Mouse (Mus musculus) heart, postnatal 0 days (tissue): Measurements from ENCODE around the gene Wfdc9. TPM values are rescaled to one million over a fixed set of nuclear protein-coding genes. Genes with fewer than 3 reads are reported as not detected.

Experiments used
- ATAC-seq: fragments of 200-750 bp; cut with Nextera tagmentation; 2 replicates; pipeline ENCODE4 v1.8.0; 2017; ENCODE audit warnings: low read depth, moderate number of reproducible peaks, moderate library complexity; ENCODE audit not compliant: insufficient read depth
- DNase-seq: peaks from one replicate; pipeline ENCODE4 v3.0.0-alpha.2; 2016; ENCODE audit warnings: low spot score
- H3K27ac ChIP-seq: fragments of 300-500 bp; sonication (generic); 2 replicates; pipeline ENCODE4 v1.5.1; 2014; ENCODE audit warnings: low read depth, mild to moderate bottlenecking
- H3K27me3 ChIP-seq: fragments of 300-500 bp; sonication (generic); 2 replicates; pipeline ENCODE4 v1.6.1; 2014; ENCODE audit warnings: low read length, mixed read lengths; ENCODE audit not compliant: control insufficient read depth, insufficient read depth
- H3K36me3 ChIP-seq: fragments of 300-500 bp; sonication (generic); replicated peaks from 2 replicates; pipeline ENCODE4 v1.6.1; 2014; ENCODE audit warnings: low read length, mixed read lengths; ENCODE audit not compliant: control insufficient read depth, insufficient read depth
- H3K4me1 ChIP-seq: fragments of 300-500 bp; sonication (generic); 2 replicates; pipeline ENCODE4 v1.6.1; 2014; ENCODE audit warnings: antibody characterized with exemption; ENCODE audit not compliant: control insufficient read depth, insufficient read depth
- H3K4me2 ChIP-seq: fragments of 300-500 bp; sonication (generic); 2 replicates; pipeline ENCODE4 v1.6.1; 2014; ENCODE audit warnings: low read depth, mild to moderate bottlenecking, low read length, moderate library complexity
- H3K4me3 ChIP-seq: fragments of 300-500 bp; sonication (generic); 2 replicates; pipeline ENCODE4 v1.5.1; 2014; ENCODE audit warnings: low read depth, low read length
- H3K9ac ChIP-seq: fragments of 300-500 bp; sonication (generic); replicated peaks from 2 replicates; pipeline ENCODE4 v1.6.1; 2014; ENCODE audit warnings: low read depth, low read length, mixed read lengths
- H3K9me3 ChIP-seq: fragments of 300-500 bp; sonication (generic); replicated peaks from 2 replicates; pipeline ENCODE4 v1.6.1; 2016; ENCODE audit warnings: low read length; ENCODE audit not compliant: control insufficient read depth
- CTCF ChIP-seq: IDR thresholded peaks from 2 replicates; pipeline ENCODE4 v1.5.1; 2016; ENCODE audit warnings: antibody characterized with exemption, control low read depth, low read depth
- EP300 ChIP-seq: IDR thresholded peaks from 2 replicates; pipeline ENCODE4 v1.6.1; 2016; ENCODE audit warnings: antibody characterized with exemption, low read depth
- WGBS: fragments of 180-500 bp; shearing (Covaris S2); extraction: QIAGEN DNeasy Blood & Tissue Kit; methylation state at CpG from one replicate; pipeline ENCODE4 v1.1.7; 2014; 5-methylcytosine and 5-hydroxymethylcytosine counted together
- polyA plus RNA-seq: library from polyadenylated mRNA; unstranded; fragments of >200 nt; fragmentation: Nextera tagmentation; extraction: Ambion mirVana; gene quantifications from 2 replicates; pipeline ENCODE4 v1.2.1, GENCODE M21; 2015
- total RNA-seq: library from RNA; depleted of rRNA; stranded (reverse); fragments of >200 nt; gene quantifications from 2 replicates; pipeline ENCODE4 v1.2.3, GENCODE M21; 2014; ENCODE audit warnings: low replicate concordance

The Wfdc9 gene
- total and polyA plus RNA-seq, 2 experiments from 2014 or later: not detected

DNA sequence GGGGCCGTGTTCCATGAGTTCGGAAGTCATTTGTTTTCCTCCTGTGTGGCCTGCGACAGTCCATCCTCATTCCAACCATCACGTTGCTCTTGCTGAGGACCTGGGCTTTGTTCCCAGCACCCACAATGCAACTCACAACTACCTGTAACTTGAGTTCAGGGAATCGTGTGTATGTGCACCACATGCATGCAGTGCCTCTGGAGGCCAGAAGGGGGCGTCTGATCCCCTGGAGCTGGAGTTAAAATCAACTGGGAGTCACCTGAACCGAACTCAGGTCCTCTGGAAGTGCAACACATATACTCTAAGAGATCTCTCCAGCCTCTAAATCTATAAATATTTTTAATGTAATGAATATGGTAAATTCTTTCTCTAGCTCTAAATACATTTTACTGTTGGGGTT is 19.7 kb upstream of the Wfdc9 start:
- Histone ChIP-seq H3K27ac (no peak overlapping the region), H3K4me2 (no peak overlapping the region), H3K4me3 (no peak overlapping the region), H3K27me3 (no peaks in the 10 kb centered on the region), H3K9ac (no peak overlapping the region), H3K4me1 (no peaks in the 10 kb centered on the region), H3K9me3 (peaks cover 4% of the 10 kb centered on the region; the same call in 1 of the 2 replicates), H3K36me3 (no peaks in the 10 kb centered on the region)
- TF ChIP-seq CTCF (no peak), EP300 (no peak)
- no peak for ATAC-seq
- DNase-seq: no peak
- 78% methylated on average over 7 of the region's 7 CpGs for WGBS

DNA sequence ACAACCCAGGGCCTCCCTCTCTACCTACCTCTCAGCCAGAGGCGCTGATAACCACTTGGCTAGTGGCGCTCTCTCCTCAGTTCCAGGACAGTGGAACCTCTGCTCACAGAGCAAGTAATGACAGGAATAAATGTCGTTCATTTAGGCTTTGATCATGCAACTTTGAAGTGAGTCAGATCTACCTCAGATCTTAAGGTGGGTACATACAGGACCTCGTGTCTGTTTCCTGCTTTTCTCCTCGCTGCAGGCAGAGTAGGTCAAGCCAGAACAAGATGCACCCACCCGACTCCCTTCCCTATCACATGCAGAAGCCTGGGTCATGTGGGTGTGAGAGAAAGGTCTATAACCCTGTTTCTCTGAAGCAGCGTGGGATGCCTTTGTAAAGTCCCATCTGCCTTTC is 17.6 kb upstream of the Wfdc9 start, which contains the start of gene Wfdc11:
Gene Wfdc11, minus strand, starts transcription at position 101 of the 400 bp plus-strand sequence.
- no peak for ATAC-seq
- Histone ChIP-seq H3K27ac (no peak within 1 kb of the TSS), H3K4me2 (no peak within 1 kb of the TSS), H3K4me1 (no peaks in the 10 kb centered on the region), H3K9me3 (peaks cover 4% of the 10 kb centered on the region; the same call in 1 of the 2 replicates), H3K27me3 (no peaks in the 10 kb centered on the region), H3K36me3 (no peaks in the 10 kb centered on the region), H3K9ac (no peak within 1 kb of the TSS), H3K4me3 (no peak within 1 kb of the TSS)
- DNase-seq: no peak
- TF ChIP-seq CTCF: no peak
- TF ChIP-seq EP300: no peak
- 52% methylated on average over 7 of the region's 7 CpGs for WGBS

DNA sequence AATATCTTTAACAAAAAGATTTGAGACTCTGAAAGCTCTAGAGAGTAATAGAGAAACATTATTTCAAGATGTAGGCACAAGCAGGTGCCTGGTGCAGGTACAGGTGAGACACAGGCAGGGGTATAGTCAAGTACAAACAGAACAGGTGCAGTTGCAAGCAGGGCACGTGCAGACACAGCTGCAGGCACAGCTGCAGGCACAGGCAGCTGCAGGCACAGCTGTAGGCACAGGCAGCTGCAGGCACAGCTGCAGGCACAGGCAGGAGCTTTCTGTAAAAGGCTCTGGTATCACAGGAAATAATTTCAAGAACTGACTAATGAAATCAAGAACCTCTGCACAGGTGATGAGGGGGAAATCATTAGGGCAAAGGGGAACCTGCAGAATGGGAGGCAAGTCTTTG is 14.6 kb upstream of the Wfdc9 start:
- H3K27me3 ChIP-seq: no peaks in the 10 kb centered on the region
- H3K4me3 ChIP-seq: no peak overlapping the region
- no peaks in the 10 kb centered on the region for H3K4me1 ChIP-seq
- H3K36me3 ChIP-seq: no peaks in the 10 kb centered on the region
- 14% methylated on average over 1 of the region's 1 CpGs for WGBS
- H3K4me2 ChIP-seq: no peak overlapping the region
- no peak for TF ChIP-seq CTCF
- TF ChIP-seq EP300: no peak
- peaks cover under 1% of the 10 kb centered on the region; the same call in 1 of the 2 replicates for H3K9me3 ChIP-seq
- DNase-seq: no peak
- no peak overlapping the region for H3K9ac ChIP-seq
- no peak for ATAC-seq
- H3K27ac ChIP-seq: no peak overlapping the region

DNA sequence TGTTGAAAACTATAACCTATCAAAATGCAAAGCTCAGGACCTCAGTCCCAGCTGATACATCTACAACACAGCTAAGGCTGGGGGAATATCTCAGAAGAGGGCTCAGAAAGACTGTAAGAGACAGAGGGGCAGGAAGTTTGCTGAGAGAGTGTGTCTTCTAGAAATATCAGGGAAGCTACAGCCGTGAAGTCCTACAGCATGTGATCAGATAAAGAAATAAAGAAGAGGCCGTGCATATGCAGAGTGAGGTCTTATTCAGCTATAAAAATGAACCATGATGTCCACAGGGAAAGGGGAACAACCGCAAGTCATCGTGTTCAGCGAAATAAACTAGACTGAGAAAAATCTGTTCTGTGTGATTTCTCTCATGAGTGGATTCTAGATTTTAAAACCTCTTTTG is 13.9 kb upstream of the Wfdc9 start:
- H3K4me2 ChIP-seq: no peak overlapping the region
- TF ChIP-seq EP300: no peak
- no peak for TF ChIP-seq CTCF
- ATAC-seq: no peak
- no peak overlapping the region for H3K4me3 ChIP-seq
- no peak overlapping the region for H3K27ac ChIP-seq
- no peak overlapping the region for H3K9ac ChIP-seq
- H3K4me1 ChIP-seq: no peaks in the 10 kb centered on the region
- H3K36me3 ChIP-seq: no peaks in the 10 kb centered on the region
- H3K9me3 ChIP-seq: no peaks in the 10 kb centered on the region
- no peak for DNase-seq
- WGBS: 66% methylated on average over 5 of the region's 5 CpGs
- H3K27me3 ChIP-seq: no peaks in the 10 kb centered on the region

- Histone ChIP-seq H3K4me1 (no peaks in the 10 kb centered on the region), H3K27ac (no peak overlapping the region), H3K9ac (no peak overlapping the region), H3K4me3 (no peak overlapping the region), H3K27me3 (no peaks in the 10 kb centered on the region), H3K9me3 (no peaks in the 10 kb centered on the region), H3K4me2 (no peak overlapping the region), H3K36me3 (no peaks in the 10 kb centered on the region)
- WGBS: 78% methylated on average over 7 of the region's 7 CpGs
- ATAC-seq (no peak), DNase-seq (no peak)
- TF ChIP-seq CTCF (no peak), EP300 (no peak)
Observed at GRCm38 (mm10) chr2:164664851-164665250, 8.5 kb upstream of the Wfdc9 start.

- H3K9me3 ChIP-seq: no peaks in the 10 kb centered on the region
- H3K4me3 ChIP-seq: no peak within 1 kb of the TSS
- no peak within 1 kb of the TSS for H3K27ac ChIP-seq
- WGBS: 13% methylated on average over 11 of the region's 11 CpGs
- no peaks in the 10 kb centered on the region for H3K27me3 ChIP-seq
- DNase-seq (peak; percentile 49), ATAC-seq (no peak)
- H3K36me3 ChIP-seq: no peaks in the 10 kb centered on the region
- H3K4me2 ChIP-seq: no peak within 1 kb of the TSS
- H3K9ac ChIP-seq: no peak within 1 kb of the TSS
- H3K4me1 ChIP-seq: no peaks in the 10 kb centered on the region
- no peak for TF ChIP-seq EP300
- peak; percentile 70 for TF ChIP-seq CTCF
Observed at GRCm38 (mm10) chr2:164655858-164656257, 525 bp downstream of the Wfdc9 start, which contains the start of gene Wfdc10. Gene Wfdc10 (plus strand): TSS chr2:164656046.
